Mouse (Mus musculus): ENCODE data around the gene Fxyd4.

- TF ChIP-seq CTCF (IDR thresholded peaks at IDR 0.05; ENCODE audit: low read depth) (peak; percentile 52), EP300 (optimal IDR thresholded peaks at IDR 0.05) (no peak)
These were observed 29.2 kb upstream of the Fxyd4 start for GRCm38 (mm10) chr6:117966729-117967128.

All from stomach, postnatal 0 days (tissue).